Mouse (Mus musculus): ENCODE measurements at regions not wholly inside any gene's neighbourhood (a gene's known extent, or its start where the extent isn't known, plus 50 kb on each side); places are given as distances from the start of the nearest gene placed in this dataset.

DNA sequence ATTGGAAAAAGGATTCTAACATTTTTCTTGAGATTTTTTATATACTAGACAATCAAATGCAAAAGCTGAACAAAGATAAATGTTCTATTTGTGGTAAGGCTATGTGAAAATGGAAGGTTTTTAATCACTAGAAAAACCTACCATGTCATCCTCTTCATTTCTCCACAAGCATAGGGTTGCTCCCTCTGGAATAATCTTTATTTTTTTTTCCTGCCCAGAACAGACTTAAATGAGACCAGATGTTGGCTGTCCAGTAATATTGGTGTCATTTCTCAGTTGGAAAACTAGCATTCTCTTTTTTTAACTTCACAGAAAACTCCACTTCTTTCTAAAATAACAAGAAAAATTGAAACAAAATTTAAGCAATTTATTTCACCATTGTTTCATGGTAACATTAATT is 849.9 kb downstream of the Triml1 start:
- no peak for TF ChIP-seq CTCF (IDR thresholded peaks at IDR 0.05; ENCODE audit: control insufficient read depth, insufficient read depth, insufficient read length)
- TF ChIP-seq USF1 (IDR thresholded peaks at IDR 0.05; ENCODE audit: low read depth) = no peak
- no peak for TF ChIP-seq MYOG (IDR thresholded peaks at IDR 0.05; ENCODE audit: control insufficient read depth, extremely low read depth, insufficient read length)

Data from C2C12 (cell line).